Mouse (Mus musculus): ENCODE measurements at regions not wholly inside any gene's neighbourhood (a gene's known extent, or its start where the extent isn't known, plus 50 kb on each side); places are given as distances from the start of the nearest gene placed in this dataset.
"Not testable (repeated sequence)": the region's sequence is repeated elsewhere in the genome, so short reads cannot be mapped to it uniquely, and the experiment has no call there.

GRCm38 (mm10) chr1:23316288-23316687 is 81.3 kb downstream of the Ogfrl1 start:
- not testable (repeated sequence) for DNase-seq (ENCODE audit: low read depth, low spot score)

DNA sequence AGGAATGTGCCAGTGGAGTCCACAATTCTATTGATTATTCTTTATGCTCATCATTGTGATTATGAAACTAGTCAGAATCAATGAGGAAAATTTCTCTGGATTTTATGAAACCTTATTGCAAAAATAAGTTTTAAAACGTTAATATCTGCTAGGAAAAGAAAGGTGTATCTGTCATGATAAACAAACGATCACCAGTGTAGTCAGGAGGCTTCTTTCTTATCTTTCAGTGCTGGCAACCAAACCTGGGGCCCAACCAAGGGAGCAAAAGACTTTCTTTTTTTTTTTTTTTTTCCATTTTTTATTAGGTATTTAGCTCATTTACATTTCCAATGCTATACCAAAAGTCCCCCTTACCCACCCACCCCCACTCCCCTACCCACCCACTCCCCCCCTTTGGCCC is 82.7 kb downstream of the Ogfrl1 start:
- not testable (repeated sequence) for DNase-seq (ENCODE audit: low read depth, low spot score)

DNA sequence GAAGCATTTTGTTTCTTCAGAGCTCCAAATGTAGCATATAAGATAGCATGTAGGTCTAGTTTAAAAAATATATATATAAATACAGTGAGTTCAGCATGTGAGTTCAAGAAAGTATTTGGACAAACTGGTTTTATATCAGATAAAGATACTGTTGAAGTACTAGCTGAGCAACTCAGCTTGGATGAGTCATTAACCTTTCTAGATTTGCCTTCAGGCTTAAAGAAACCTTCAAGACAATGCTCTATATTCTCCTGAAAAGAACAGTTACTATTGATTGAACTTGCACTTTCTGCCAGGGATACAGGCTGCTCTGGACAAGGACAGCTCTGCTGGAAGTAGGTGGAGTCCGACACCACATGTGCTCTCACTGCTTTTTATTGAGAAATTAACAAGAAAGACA is 104.9 kb downstream of the Ogfrl1 start:
- no peak for DNase-seq (ENCODE audit: low read depth, low spot score)

DNA sequence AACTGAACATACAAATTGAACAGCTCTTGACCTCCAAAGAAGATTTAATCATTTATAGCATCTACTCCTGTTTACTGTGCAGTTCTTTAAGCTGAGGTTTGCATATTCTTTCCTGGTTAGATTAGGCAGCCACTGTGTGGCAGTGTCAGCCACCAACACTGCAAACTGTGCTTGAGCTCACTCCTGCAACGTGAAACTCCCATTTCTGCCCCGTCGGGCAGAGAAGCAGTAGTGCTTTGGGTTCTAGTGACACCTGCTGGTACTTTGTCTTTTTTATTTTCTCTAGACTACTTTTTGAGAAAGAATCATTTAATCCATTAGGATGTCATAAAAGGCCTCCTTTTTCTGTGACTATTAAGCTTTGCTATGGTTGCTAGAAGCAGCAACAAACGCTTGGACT is 110.8 kb downstream of the Ogfrl1 start:
- peak; percentile 6 for DNase-seq (ENCODE audit: low read depth, low spot score)

GRCm38 (mm10) chr1:23282870-23283219 is 114.7 kb downstream of the Ogfrl1 start:
- DNase-seq (ENCODE audit: low read depth, low spot score), result no peak

GRCm38 (mm10) chr1:23282215-23282869 is 115.2 kb downstream of the Ogfrl1 start:
- DNase-seq (ENCODE audit: low read depth, low spot score), result no peak

DNA sequence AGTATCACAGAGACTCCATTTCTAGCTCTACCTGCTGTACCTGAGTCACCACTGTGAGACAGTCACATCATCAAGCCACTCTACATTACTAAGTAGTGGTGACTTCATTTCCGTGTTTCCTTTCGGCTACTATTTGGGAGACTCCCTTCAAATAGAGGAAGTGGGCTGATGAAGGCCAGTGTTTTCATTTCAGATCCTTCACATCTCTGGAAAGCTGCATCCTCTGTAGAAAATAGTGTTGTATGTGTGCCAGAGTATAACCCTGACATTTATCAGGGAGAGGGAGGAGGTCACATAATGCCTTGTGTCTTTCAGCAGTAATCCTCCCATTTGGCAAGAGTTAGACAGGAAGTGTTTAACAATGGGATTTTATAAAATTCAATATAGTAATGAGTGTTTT is 117.7 kb downstream of the Ogfrl1 start:
- DNase-seq (ENCODE audit: low read depth, low spot score), result no peak

DNA sequence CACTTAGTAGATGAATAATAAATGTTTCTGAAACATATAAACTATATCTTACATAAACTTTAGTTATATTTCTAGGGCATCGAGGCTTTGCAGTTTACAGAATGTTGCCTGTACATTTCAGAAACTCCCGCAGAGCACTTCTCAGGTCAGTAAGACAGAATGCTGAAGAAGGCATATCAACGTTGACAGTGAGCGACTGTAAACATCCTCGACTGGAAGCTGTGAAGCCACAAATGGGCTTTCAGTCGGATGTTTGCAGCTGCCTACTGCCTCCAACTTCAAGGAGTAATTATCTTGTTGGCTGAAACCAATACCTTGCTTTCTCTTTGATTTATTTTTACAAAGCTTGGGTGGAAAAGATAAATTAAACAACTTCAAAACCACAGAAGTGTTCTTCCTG is 125.5 kb downstream of the Ogfrl1 start:
- DNase-seq (ENCODE audit: low read depth, low spot score), result no peak

DNA sequence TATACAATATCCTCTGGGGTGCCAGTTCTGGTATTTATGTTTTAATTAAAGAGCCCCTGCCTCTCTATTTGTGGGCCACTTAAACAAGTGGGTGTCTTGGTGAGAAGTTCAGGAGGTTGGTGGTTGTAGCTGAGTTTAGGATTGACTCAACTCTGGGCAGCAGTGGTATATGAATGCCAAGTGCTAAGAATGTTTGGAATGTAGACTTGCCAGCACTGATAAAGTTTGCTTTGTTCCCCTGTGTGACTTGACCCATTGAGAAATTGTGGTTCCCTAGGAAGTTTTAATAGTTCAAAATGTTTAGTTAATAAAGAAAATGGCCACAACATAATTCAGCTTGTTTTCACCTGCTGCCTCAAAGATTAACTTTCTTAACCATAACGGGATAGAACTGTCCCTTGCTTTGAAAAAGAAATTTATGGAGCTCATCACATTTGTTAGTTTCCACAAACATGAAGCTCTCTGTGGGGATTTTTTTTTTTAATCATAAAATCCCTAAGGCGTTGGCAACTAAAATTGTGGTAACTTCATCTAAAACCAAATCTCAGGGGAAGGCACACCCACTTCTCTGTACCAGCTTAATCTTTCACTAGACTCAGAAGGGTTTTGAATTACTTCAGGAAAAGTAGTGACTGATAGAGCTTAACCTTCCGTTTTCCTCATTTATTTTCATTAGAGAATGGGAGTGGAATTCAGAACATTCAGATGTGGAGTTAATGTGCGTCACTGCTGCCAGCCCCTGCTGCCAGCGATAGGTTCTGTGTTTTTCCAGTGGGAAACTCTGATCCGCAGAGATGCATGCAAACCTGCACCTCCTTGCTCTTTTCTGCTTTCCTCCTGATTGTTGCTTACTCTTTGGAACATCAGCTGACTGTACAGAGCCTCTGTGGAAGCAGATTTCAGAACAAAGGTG is 126.4 kb downstream of the Ogfrl1 start:
- no peak for DNase-seq (ENCODE audit: low read depth, low spot score)

DNA sequence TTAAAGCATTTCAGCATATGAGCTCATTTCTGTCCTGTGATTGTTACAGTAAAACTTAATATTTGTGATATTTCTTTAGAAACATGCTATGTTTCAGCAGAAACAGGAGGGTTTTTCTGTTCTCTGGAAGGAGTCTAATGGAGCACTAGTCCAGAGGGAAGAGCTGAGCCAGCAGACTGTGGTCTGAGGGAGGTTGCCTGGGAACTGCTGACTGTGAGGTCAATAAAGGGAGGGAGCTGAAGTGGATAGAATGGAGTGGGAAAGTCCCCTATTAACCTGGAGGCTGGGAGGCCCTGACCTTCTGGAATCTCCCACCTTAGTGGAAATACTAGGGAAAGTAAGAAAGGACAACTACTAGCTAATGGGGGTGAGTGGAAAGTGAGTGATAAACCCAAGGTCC is 129.5 kb downstream of the Ogfrl1 start:
- DNase-seq (ENCODE audit: low read depth, low spot score), result no peak

GRCm38 (mm10) chr1:23265556-23266232 is 131.9 kb downstream of the Ogfrl1 start:
- DNase-seq (ENCODE audit: low read depth, low spot score), result no peak

DNA sequence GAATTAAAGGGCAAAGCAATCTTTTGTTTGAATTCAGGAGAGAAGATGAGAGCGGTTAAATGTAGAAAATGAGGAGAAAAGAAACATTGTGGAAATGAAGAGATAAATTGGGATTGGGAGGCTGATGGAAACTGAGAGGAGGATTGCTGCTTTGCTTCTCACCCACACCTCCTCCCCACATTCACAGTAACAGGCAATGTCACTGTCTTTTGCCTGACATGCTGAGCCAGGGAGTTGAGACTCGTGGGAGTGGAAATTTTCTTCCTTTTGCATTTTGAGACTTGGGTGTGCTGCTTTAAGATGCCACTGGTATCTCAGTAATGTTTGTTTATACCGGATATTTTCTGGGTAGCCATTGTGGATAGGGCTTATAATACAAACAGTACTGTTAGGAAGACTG is 133.3 kb downstream of the Ogfrl1 start:
- no peak for DNase-seq (ENCODE audit: low read depth, low spot score)

DNA sequence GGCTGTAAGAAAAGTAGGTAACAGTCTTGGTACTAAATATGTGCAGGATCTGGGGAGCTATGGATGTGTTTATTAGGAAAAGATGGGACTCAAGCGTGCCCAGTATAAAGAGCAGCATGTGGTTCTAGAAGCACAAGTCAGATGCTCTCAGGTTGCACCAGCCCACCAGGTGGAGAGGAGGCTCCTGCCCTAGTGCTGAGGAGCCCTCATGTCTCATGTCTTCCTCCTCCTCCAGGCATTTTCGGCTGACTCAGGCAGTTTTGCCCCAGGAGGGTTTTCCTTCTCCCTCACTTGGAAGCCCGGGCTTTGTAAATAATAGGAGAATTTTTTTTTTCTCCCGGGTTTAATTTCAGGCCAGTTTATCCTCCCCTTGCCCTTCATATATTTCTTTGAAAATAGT is 133.8 kb downstream of the Ogfrl1 start:
- no peak for DNase-seq (ENCODE audit: low read depth, low spot score)

GRCm38 (mm10) chr1:23261652-23262051 is 135.9 kb downstream of the Ogfrl1 start:
- no peak for DNase-seq (ENCODE audit: low read depth, low spot score)

DNA sequence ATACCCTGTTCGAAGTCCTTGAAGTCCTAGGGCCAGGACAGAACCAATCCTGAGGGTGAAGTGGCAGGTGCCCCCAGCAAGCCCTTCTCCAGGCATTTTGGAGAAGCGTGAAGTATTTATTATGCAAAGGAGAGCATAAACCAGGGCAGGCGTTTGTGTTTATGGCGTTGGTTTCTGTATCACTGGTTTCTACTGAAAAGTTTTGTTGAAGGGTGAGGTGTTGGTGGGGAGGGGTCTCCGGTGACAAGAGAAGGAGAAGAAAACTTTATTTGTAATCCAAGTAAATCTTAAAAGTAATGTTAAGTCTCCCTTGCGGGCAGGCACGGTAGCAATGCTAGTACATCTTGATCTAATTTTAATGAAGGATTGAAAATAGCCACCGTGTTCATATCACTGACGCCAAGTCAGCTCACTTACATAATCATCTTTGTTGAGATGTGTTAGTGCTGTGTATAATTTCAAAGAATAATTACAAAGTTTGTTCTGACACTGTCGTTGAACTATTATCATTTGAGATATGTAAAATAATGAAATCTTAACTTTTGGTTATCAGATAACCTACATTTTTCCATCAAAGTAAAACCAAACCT is 140.2 kb downstream of the Ogfrl1 start:
- no peak for DNase-seq (ENCODE audit: low read depth, low spot score)

GRCm38 (mm10) chr1:23256630-23257001 is 141.0 kb downstream of the Ogfrl1 start:
- DNase-seq (ENCODE audit: low read depth, low spot score), result no peak

- DNase-seq (ENCODE audit: low read depth, low spot score), result no peak
Measured at GRCm38 (mm10) chr1:23255925-23256629, 141.5 kb downstream of the Ogfrl1 start.

DNA sequence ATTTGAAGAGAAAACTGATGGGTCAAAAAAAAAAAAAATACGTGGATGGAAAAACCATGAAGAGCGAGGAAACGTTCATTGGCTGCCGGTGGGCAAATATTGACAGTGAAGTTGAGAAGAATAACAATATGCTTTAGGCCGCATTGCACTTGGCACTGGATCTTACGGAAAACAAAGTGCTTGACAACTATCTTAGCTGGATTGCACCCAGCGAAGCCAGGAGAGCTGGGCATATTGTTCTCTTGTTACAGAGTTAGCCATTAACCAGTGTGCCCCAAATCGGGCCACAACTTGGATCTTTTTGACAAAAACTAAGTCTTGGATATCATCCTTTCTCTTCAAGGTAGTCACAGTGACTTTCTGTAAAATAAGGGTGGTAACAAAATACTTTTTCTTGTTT is 143.3 kb downstream of the Ogfrl1 start:
- DNase-seq (ENCODE audit: low read depth, low spot score), result no peak

GRCm38 (mm10) chr1:23231522-23231921 is 129.5 kb upstream of the 4933415F23Rik start:
- no peak for DNase-seq (ENCODE audit: low read depth, low spot score)

DNA sequence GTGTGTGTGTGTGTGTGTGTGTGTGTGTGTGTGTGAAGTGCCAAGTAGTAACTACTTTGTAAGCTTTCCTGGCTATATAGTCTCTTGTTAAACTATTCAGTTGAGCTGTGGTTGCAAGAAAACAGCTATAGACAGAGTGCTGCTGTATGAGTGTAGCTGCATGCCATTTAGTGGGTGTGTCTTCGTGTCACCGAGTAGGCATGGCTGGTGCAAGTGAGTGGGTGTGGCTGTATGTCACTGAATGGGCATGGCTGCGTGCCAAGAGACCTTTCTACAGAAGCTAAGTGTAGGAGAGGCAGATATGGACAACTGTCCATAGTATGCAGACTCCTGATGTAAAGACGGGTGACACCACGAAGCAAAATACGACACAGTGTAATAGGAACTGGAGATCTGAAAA is 126.4 kb upstream of the 4933415F23Rik start:
- no peak for DNase-seq (ENCODE audit: low read depth, low spot score)

- no peak for DNase-seq (ENCODE audit: low read depth, low spot score)
Measured at GRCm38 (mm10) chr1:23214462-23215158, 112.6 kb upstream of the 4933415F23Rik start.

All from A20 (cell line).